Mouse (Mus musculus) kidney, adult 2 months (tissue): Measurements from ENCODE around the gene Trap1. TPM values are rescaled to one million over a fixed set of nuclear protein-coding genes. Genes with fewer than 3 reads are reported as not detected.

Experiments
- DNase-seq: peaks from one replicate; pipeline ENCODE4 v3.0.0; 2021
- H3K27ac ChIP-seq: fragments of 200-500 bp; 2 replicates; pipeline ENCODE4 v1.5.1; 2012; ENCODE audit warnings: low read depth, low read length, control low read depth, inconsistent platforms; ENCODE audit not compliant: insufficient read depth
- H3K27me3 ChIP-seq: fragments of 200-500 bp; replicated peaks from 2 replicates; pipeline ENCODE4 v1.6.1; 2012; ENCODE audit warnings: mild to moderate bottlenecking, moderate library complexity, low read length, inconsistent platforms; ENCODE audit not compliant: control insufficient read depth, insufficient read depth
- H3K36me3 ChIP-seq: fragments of 200-500 bp; 2 replicates; pipeline ENCODE4 v1.6.1; 2012; ENCODE audit warnings: mild to moderate bottlenecking, moderate library complexity, low read length, inconsistent platforms; ENCODE audit not compliant: control insufficient read depth, insufficient read depth
- H3K4me1 ChIP-seq: fragments of 200-500 bp; 2 replicates; pipeline ENCODE4 v1.6.1; 2011; ENCODE audit warnings: low read length; ENCODE audit not compliant: control insufficient read depth, insufficient read depth
- H3K4me3 ChIP-seq: fragments of 200-500 bp; 2 replicates; pipeline ENCODE4 v1.5.1; 2011; ENCODE audit warnings: mild to moderate bottlenecking, low read depth, low read length, control low read depth; ENCODE audit not compliant: insufficient read depth
- CTCF ChIP-seq: fragments of 200-500 bp; conservative IDR thresholded peaks from 2 replicates; pipeline ENCODE4 v1.5.1; 2011; ENCODE audit warnings: low read depth, mild to moderate bottlenecking, control low read depth, low read length, moderate library complexity, mixed read lengths; ENCODE audit not compliant: insufficient read depth, insufficient read length
- POLR2A ChIP-seq: fragments of 200-500 bp; IDR thresholded peaks from one replicate; pipeline ENCODE4 v1.6.1; 2011; ENCODE audit warnings: low read depth, low read length, control low read depth
- WGBS: fragments of 180-500 bp; shearing (Covaris S2); methylation state at CpG from one replicate; pipeline ENCODE4 v1.1.7; 2018; 5-methylcytosine and 5-hydroxymethylcytosine counted together
- polyA plus RNA-seq: library from polyadenylated mRNA; depleted of rRNA; stranded (reverse); fragments of >200 nt; gene quantifications from 2 replicates; pipeline ENCODE4 v1.2.3, GENCODE M21; 2012

Gene Trap1
- polyA plus RNA-seq, 1 experiment: 225 TPM

- peaks cover 2% of the 10 kb centered on the region; the same call in 1 of the 2 replicates for H3K36me3 ChIP-seq
Measured at GRCm38 (mm10) chr16:4064945-4065344, 12.7 kb downstream of the Trap1 start.

GRCm38 (mm10) chr16:4053811-4054210 lies 23.8 kb downstream of the Trap1 start:
- Histone ChIP-seq H3K27ac (no peak overlapping the region), H3K4me3 (no peak overlapping the region), H3K4me1 (no peaks in the 10 kb centered on the region; the same call in 1 of the 2 replicates), H3K36me3 (no peaks in the 10 kb centered on the region; the same call in none of the 2 replicates), H3K27me3 (no peaks in the 10 kb centered on the region)
- DNase-seq: no peak
- TF ChIP-seq POLR2A (no peak), CTCF (no peak)
- 81% methylated on average over 3 of the region's 3 CpGs for WGBS

More at GRCm38 (mm10) chr16:4064945-4065344, 12.7 kb downstream of the Trap1 start:
- Histone ChIP-seq H3K27ac (no peak overlapping the region), H3K4me1 (no peaks in the 10 kb centered on the region), H3K27me3 (no peaks in the 10 kb centered on the region), H3K4me3 (no peak overlapping the region)
- TF ChIP-seq POLR2A (no peak), CTCF (no peak)
- no peak for DNase-seq
- 88% methylated on average over 4 of the region's 4 CpGs for WGBS

- WGBS: 60% methylated on average over 4 of the region's 4 CpGs
- Histone ChIP-seq H3K27me3 (no peaks in the 10 kb centered on the region), H3K27ac (no peak overlapping the region), H3K36me3 (no peaks in the 10 kb centered on the region; the same call in none of the 2 replicates), H3K4me1 (no peaks in the 10 kb centered on the region; the same call in 1 of the 2 replicates), H3K4me3 (no peak overlapping the region)
- TF ChIP-seq CTCF (no peak), POLR2A (no peak)
- DNase-seq: peak; percentile 65
Measured at GRCm38 (mm10) chr16:4052601-4053000, 25.0 kb downstream of the Trap1 start.

GRCm38 (mm10) chr16:4045524-4045923 lies 32.1 kb downstream of the Trap1 start:
- TF ChIP-seq CTCF: no peak; the same call in 1 of the 2 replicates
- no peak for TF ChIP-seq POLR2A
- no peak overlapping the region; the same call in 1 of the 2 replicates for H3K27ac ChIP-seq
- no peak overlapping the region for H3K4me3 ChIP-seq
- 59% methylated on average over 4 of the region's 4 CpGs for WGBS
- H3K4me1 ChIP-seq: no peaks in the 10 kb centered on the region; the same call in 1 of the 2 replicates
- no peak for DNase-seq
- H3K36me3 ChIP-seq: no peaks in the 10 kb centered on the region; the same call in 1 of the 2 replicates
- H3K27me3 ChIP-seq: no peaks in the 10 kb centered on the region

- TF ChIP-seq POLR2A (no peak), CTCF (no peak)
- Histone ChIP-seq H3K27ac (peak overlapping the region; percentile 9), H3K36me3 (no peaks in the 10 kb centered on the region; the same call in 1 of the 2 replicates), H3K27me3 (no peaks in the 10 kb centered on the region), H3K4me1 (no peaks in the 10 kb centered on the region; the same call in 1 of the 2 replicates), H3K4me3 (no peak overlapping the region)
- DNase-seq: peak; percentile 81
- WGBS: 78% methylated on average over 2 of the region's 2 CpGs
Measured at GRCm38 (mm10) chr16:4044093-4044492, 33.5 kb downstream of the Trap1 start.

- WGBS: 78% methylated on average over 4 of the region's 4 CpGs
Measured at GRCm38 (mm10) chr16:4041646-4042045, 36.0 kb downstream of the Trap1 start.

GRCm38 (mm10) chr16:4040206-4040605 lies 37.4 kb downstream of the Trap1 start:
- TF ChIP-seq POLR2A: no peak
- no peak for TF ChIP-seq CTCF

More at GRCm38 (mm10) chr16:4041646-4042045, 36.0 kb downstream of the Trap1 start:
- Histone ChIP-seq H3K27ac (peak overlapping the region; percentile 42; the same call in 1 of the 2 replicates), H3K4me1 (peaks cover 5% of the 10 kb centered on the region; the same call in 1 of the 2 replicates), H3K36me3 (peaks cover 4% of the 10 kb centered on the region; the same call in 1 of the 2 replicates), H3K4me3 (no peak overlapping the region), H3K27me3 (no peaks in the 10 kb centered on the region)
- DNase-seq: peak; percentile 81
- TF ChIP-seq POLR2A: no peak
- TF ChIP-seq CTCF: no peak

GRCm38 (mm10) chr16:4037690-4038089 lies 39.9 kb downstream of the Trap1 start:
- Histone ChIP-seq H3K36me3 (peaks cover 4% of the 10 kb centered on the region; the same call in 1 of the 2 replicates), H3K4me3 (peak overlapping the region; percentile 48), H3K27me3 (no peaks in the 10 kb centered on the region), H3K4me1 (peaks cover 28% of the 10 kb centered on the region), H3K27ac (peak overlapping the region; percentile 90)
- peak; percentile 63 for DNase-seq
- 65% methylated on average over 7 of the region's 7 CpGs for WGBS
- peak; percentile 64 for TF ChIP-seq POLR2A
- TF ChIP-seq CTCF: no peak

More at GRCm38 (mm10) chr16:4040206-4040605, 37.4 kb downstream of the Trap1 start:
- Histone ChIP-seq H3K27ac (peak overlapping the region; percentile 5; the same call in 1 of the 2 replicates), H3K4me3 (no peak overlapping the region), H3K27me3 (no peaks in the 10 kb centered on the region), H3K36me3 (peaks cover 4% of the 10 kb centered on the region; the same call in 1 of the 2 replicates), H3K4me1 (peaks cover 16% of the 10 kb centered on the region)
- WGBS: 81% methylated on average over 5 of the region's 5 CpGs
- DNase-seq: no peak
